Mouse (Mus musculus) CH12.LX (cell line): ENCODE measurements around the gene Eif1.

Experiments used
- CTCF ChIP-seq, 2 experiments: IDR thresholded peaks in 1 of 2; conservative IDR thresholded peaks in 1 of 2; 2 replicates each; pipeline ENCODE4 v1.5.1; 2011 to 2012; ENCODE audit warnings: low read depth in 2 of 2, low read length in 2 of 2, improper control_type of control experiment in 1 of 2, inconsistent platforms in 1 of 2, mild to moderate bottlenecking in 1 of 2, moderate library complexity in 1 of 2
- ELF1 ChIP-seq: IDR thresholded peaks from 2 replicates; pipeline ENCODE4 v1.6.1; 2014; ENCODE audit warnings: low read depth, mild to moderate bottlenecking, inconsistent platforms, low read length, improper control_type of control experiment
- ETS1 ChIP-seq: conservative IDR thresholded peaks from 2 replicates; pipeline ENCODE4 v1.6.1; 2012; ENCODE audit warnings: low read depth, mild to moderate bottlenecking, inconsistent platforms, low read length, improper control_type of control experiment, moderate library complexity
- KAT2A ChIP-seq: IDR thresholded peaks from 2 replicates; pipeline ENCODE4 v1.6.1; 2012; ENCODE audit warnings: low read length, improper control_type of control experiment, inconsistent platforms; ENCODE audit not compliant: insufficient replicate concordance
- MEF2A ChIP-seq: IDR thresholded peaks from 2 replicates; pipeline ENCODE4 v1.6.1; 2014; ENCODE audit warnings: low read depth, mild to moderate bottlenecking, inconsistent platforms, low read length, improper control_type of control experiment, borderline replicate concordance
- MXI1 ChIP-seq: IDR thresholded peaks from 2 replicates; pipeline ENCODE4 v1.6.1; 2011; ENCODE audit warnings: mild to moderate bottlenecking, low read depth, low read length, improper control_type of control experiment
- TCF12 ChIP-seq: IDR thresholded peaks from 2 replicates; pipeline ENCODE4 v1.6.1; 2014; ENCODE audit warnings: low read depth, mild to moderate bottlenecking, inconsistent platforms, low read length, improper control_type of control experiment
- UBTF ChIP-seq: IDR thresholded peaks from 2 replicates; pipeline ENCODE4 v1.6.1; 2012; ENCODE audit warnings: low read depth, mild to moderate bottlenecking, inconsistent platforms, low read length, improper control_type of control experiment, moderate library complexity
- USF2 ChIP-seq: conservative IDR thresholded peaks from 2 replicates; pipeline ENCODE4 v1.6.1; 2011; ENCODE audit warnings: low read depth, low read length, improper control_type of control experiment
- ZC3H11A ChIP-seq: IDR thresholded peaks from 2 replicates; pipeline ENCODE4 v1.6.1; 2012; ENCODE audit warnings: low read depth, mild to moderate bottlenecking, inconsistent platforms, low read length, improper control_type of control experiment

GRCm38 (mm10) chr11:100319492-100320171 is at the start of gene Eif1:
- TF ChIP-seq UBTF: peak; percentile 26; the same call in 1 of the 2 replicates
- TF ChIP-seq KAT2A: 0 out of 2 replicates have a peak, but pooled peaks have one; percentile 72
- peak; percentile 70 for TF ChIP-seq ELF1
- TF ChIP-seq CTCF (conservative IDR thresholded peaks at IDR 0.05 in 1 of 2, IDR thresholded peaks at IDR 0.05 in 1 of 2; ENCODE audit: low read depth in 2 of 2, low read length in 2 of 2): no peak
- TF ChIP-seq ETS1: peak; percentile 28
- TF ChIP-seq TCF12: peak; percentile 85
- peak; percentile 74 for TF ChIP-seq MEF2A
- TF ChIP-seq ZC3H11A: no peak
- peak; percentile 61; the same call in 1 of the 2 replicates for TF ChIP-seq MXI1
- TF ChIP-seq USF2: no peak
